Mouse (Mus musculus) layer of hippocampus, adult 9-11 months (tissue): ENCODE measurements at regions not wholly inside any gene's neighbourhood (a gene's known extent, or its start where the extent isn't known, plus 50 kb on each side); places are given as distances from the start of the nearest gene placed in this dataset.

ENCODE experiments used
- DNase-seq: peaks from one replicate; pipeline ENCODE4 v3.0.0; 2022

- DNase-seq: no peak
These were observed 100.6 kb upstream of the Trpc6 start for GRCm38 (mm10) chr9:8443315-8443714.

GRCm38 (mm10) chr9:8451471-8451870, 92.5 kb upstream of the Trpc6 start:
- no peak for DNase-seq

GRCm38 (mm10) chr9:8453591-8453990, 90.4 kb upstream of the Trpc6 start:
- peak; percentile 58 for DNase-seq

- DNase-seq: no peak
These were observed 89.4 kb upstream of the Trpc6 start for GRCm38 (mm10) chr9:8454557-8454956.

- no peak for DNase-seq
These were observed 84.8 kb upstream of the Trpc6 start for GRCm38 (mm10) chr9:8459084-8459571.

GRCm38 (mm10) chr9:8461737-8462136, 82.2 kb upstream of the Trpc6 start:
- no peak for DNase-seq

GRCm38 (mm10) chr9:8462881-8463280, 81.1 kb upstream of the Trpc6 start:
- no peak for DNase-seq

- DNase-seq: no peak
These were observed 57.4 kb upstream of the Trpc6 start for GRCm38 (mm10) chr9:8486525-8486924.

GRCm38 (mm10) chr9:8487821-8488220, 56.1 kb upstream of the Trpc6 start:
- DNase-seq: no peak
